Mouse (Mus musculus): ENCODE results near the gene Th. TPM values are rescaled to one million over a fixed set of nuclear protein-coding genes. Genes with fewer than 3 reads are reported as not detected.

Th gene
- polyA plus RNA-seq, 1 experiment: not detected

DNA sequence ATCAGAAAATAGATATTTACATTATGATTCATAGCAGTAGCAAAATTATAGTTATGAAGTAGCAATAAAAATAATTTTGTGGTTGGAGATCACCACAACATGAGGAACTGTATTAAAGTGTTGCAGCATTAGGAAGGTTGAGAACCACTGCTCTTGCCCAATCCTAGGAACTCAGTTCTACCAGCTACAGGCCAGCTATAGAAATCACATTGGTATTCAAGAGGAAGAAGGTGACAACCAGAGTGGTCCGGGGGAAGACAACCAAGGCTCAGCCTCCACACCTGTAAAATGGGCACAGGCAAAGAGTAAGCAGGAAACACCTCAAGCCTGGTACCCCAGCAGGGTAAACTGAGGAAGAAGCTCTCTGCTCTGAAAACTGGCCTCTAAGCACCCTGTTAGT, 27.9 kb upstream of the Th start:
- H3K79me2 ChIP-seq (ENCODE audit: control insufficient read depth, insufficient read depth): no peaks in the 10 kb centered on the region
- peaks cover 5% of the 10 kb centered on the region for H3K27me3 ChIP-seq (ENCODE audit: control insufficient read depth, insufficient read depth, insufficient read length)
- TF ChIP-seq MAX (IDR thresholded peaks at IDR 0.05) (no peak), MYOD1 (IDR thresholded peaks at IDR 0.05; ENCODE audit: control insufficient read depth, insufficient read length, low read depth) (no peak), CEBPB (IDR thresholded peaks at IDR 0.05; ENCODE audit: low read depth) (no peak), FOSL1 (IDR thresholded peaks at IDR 0.05; ENCODE audit: insufficient read depth, low read length, poor library complexity, severe bottlenecking) (no peak), USF1 (IDR thresholded peaks at IDR 0.05; ENCODE audit: low read depth) (no peak), MYOG (IDR thresholded peaks at IDR 0.05; ENCODE audit: control insufficient read depth, extremely low read depth, insufficient read length) (no peak), CTCF (IDR thresholded peaks at IDR 0.05; ENCODE audit: control insufficient read depth, insufficient read depth, insufficient read length) (no peak)
- H3K79me3 ChIP-seq (ENCODE audit: low read depth): no peaks in the 10 kb centered on the region
- H3ac ChIP-seq (ENCODE audit: control insufficient read depth, insufficient read length, low read depth): no peak overlapping the region
- H3K36me3 ChIP-seq (ENCODE audit: control insufficient read depth, insufficient read depth): no peaks in the 10 kb centered on the region
- no peak overlapping the region for H3K4me3 ChIP-seq (ENCODE audit: insufficient read depth, poor library complexity, severe bottlenecking)

DNA sequence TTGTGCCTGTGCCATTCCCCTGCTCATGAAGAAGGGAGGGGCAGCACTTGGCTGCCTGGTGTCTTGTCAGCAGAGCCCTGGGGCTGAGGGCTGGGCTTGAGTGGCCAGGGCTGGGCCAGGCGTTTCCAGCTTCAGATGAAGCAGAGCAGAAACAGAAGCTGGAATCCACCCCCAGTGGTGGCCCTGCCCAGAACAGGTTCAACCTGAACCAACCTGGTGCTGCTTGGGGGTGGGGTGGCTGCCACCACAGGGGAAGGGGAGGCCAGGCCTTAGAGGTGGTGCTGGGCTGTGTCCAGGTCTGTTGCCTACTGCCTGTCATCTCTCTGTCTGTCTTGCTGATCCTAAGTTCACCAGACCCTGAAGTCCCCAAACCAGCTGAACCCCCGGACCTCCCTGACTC, 25.1 kb upstream of the Th start:
- Histone ChIP-seq H3K36me3 (ENCODE audit: control insufficient read depth, insufficient read depth) (no peaks in the 10 kb centered on the region), H3K4me3 (ENCODE audit: insufficient read depth, poor library complexity, severe bottlenecking) (no peak overlapping the region), H3ac (ENCODE audit: control insufficient read depth, insufficient read length, low read depth) (no peak overlapping the region), H3K79me2 (ENCODE audit: control insufficient read depth, insufficient read depth) (no peaks in the 10 kb centered on the region), H3K27me3 (ENCODE audit: control insufficient read depth, insufficient read depth, insufficient read length) (peaks cover 2% of the 10 kb centered on the region), H3K79me3 (ENCODE audit: low read depth) (no peaks in the 10 kb centered on the region)
- TF ChIP-seq MYOD1 (IDR thresholded peaks at IDR 0.05; ENCODE audit: control insufficient read depth, insufficient read length, low read depth) (no peak), MAX (IDR thresholded peaks at IDR 0.05) (no peak), CTCF (IDR thresholded peaks at IDR 0.05; ENCODE audit: control insufficient read depth, insufficient read depth, insufficient read length) (no peak)

DNA sequence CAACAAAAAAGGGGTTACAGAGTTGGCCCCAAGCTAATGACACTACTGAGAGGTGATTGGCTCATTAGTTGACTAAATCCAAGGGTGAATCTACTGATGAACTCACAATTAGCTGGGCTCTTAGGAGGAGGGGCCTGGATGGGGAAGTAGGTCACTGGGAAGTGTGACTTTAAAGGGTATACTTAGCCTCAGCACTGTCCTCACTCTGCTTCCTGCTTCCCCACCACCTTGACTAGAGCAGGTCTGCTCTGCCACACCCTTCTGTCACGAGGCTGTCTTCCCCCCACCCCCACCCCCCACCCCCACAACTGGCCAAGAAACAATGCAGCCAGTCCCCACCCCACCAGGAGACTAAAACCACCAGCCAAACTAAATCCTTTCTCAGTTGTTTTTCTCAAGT, 18.6 kb upstream of the Th start:
- no peaks in the 10 kb centered on the region for H3K79me2 ChIP-seq (ENCODE audit: control insufficient read depth, insufficient read depth)
- no peak for TF ChIP-seq MAX (IDR thresholded peaks at IDR 0.05)
- no peak for TF ChIP-seq CTCF (IDR thresholded peaks at IDR 0.05; ENCODE audit: control insufficient read depth, insufficient read depth, insufficient read length)
- TF ChIP-seq MYOD1 (IDR thresholded peaks at IDR 0.05; ENCODE audit: control insufficient read depth, insufficient read length, low read depth): no peak
- TF ChIP-seq USF1 (IDR thresholded peaks at IDR 0.05; ENCODE audit: low read depth): no peak
- TF ChIP-seq FOSL1 (IDR thresholded peaks at IDR 0.05; ENCODE audit: insufficient read depth, low read length, poor library complexity, severe bottlenecking): no peak
- TF ChIP-seq CEBPB (IDR thresholded peaks at IDR 0.05; ENCODE audit: low read depth): no peak
- TF ChIP-seq MYOG (IDR thresholded peaks at IDR 0.05; ENCODE audit: control insufficient read depth, extremely low read depth, insufficient read length): no peak
- no peaks in the 10 kb centered on the region for H3K79me3 ChIP-seq (ENCODE audit: low read depth)
- H3K36me3 ChIP-seq (ENCODE audit: control insufficient read depth, insufficient read depth): no peaks in the 10 kb centered on the region
- no peak overlapping the region for H3K4me3 ChIP-seq (ENCODE audit: insufficient read depth, poor library complexity, severe bottlenecking)
- H3ac ChIP-seq (ENCODE audit: control insufficient read depth, insufficient read length, low read depth): no peak overlapping the region
- no peaks in the 10 kb centered on the region for H3K27me3 ChIP-seq (ENCODE audit: control insufficient read depth, insufficient read depth, insufficient read length)

DNA sequence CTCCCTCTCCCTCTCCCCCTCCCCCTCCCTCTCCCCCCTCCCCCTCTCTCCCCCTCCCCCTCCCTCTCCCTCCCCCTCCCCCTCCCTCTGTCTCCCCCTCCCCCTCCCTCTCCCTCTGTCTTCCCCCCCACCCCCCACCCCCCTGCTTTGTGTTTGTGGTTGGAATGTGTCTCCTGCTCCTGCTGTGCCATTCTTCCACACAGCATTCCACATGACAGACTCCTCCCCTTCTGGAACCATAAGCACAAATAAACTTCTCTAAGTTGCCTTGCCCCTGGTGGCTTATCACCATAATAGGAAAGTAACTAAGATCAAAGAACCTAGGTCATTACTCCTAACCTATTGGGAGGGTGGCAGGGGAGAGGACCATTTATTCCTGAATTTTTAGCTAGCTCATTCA, 6.7 kb upstream of the Th start:
- TF ChIP-seq MYOD1 (IDR thresholded peaks at IDR 0.05; ENCODE audit: control insufficient read depth, insufficient read length, low read depth) (no peak), MYOG (IDR thresholded peaks at IDR 0.05; ENCODE audit: control insufficient read depth, extremely low read depth, insufficient read length) (no peak), FOSL1 (IDR thresholded peaks at IDR 0.05; ENCODE audit: insufficient read depth, low read length, poor library complexity, severe bottlenecking) (no peak), MAX (IDR thresholded peaks at IDR 0.05) (no peak), CEBPB (IDR thresholded peaks at IDR 0.05; ENCODE audit: low read depth) (no peak), CTCF (IDR thresholded peaks at IDR 0.05; ENCODE audit: control insufficient read depth, insufficient read depth, insufficient read length) (no peak), USF1 (IDR thresholded peaks at IDR 0.05; ENCODE audit: low read depth) (no peak)
- Histone ChIP-seq H3K79me2 (ENCODE audit: control insufficient read depth, insufficient read depth) (no peaks in the 10 kb centered on the region), H3K36me3 (ENCODE audit: control insufficient read depth, insufficient read depth) (no peaks in the 10 kb centered on the region), H3K4me3 (ENCODE audit: insufficient read depth, poor library complexity, severe bottlenecking) (no peak overlapping the region), H3K27me3 (ENCODE audit: control insufficient read depth, insufficient read depth, insufficient read length) (no peaks in the 10 kb centered on the region), H3K79me3 (ENCODE audit: low read depth) (no peaks in the 10 kb centered on the region), H3ac (ENCODE audit: control insufficient read depth, insufficient read length, low read depth) (no peak overlapping the region)

DNA sequence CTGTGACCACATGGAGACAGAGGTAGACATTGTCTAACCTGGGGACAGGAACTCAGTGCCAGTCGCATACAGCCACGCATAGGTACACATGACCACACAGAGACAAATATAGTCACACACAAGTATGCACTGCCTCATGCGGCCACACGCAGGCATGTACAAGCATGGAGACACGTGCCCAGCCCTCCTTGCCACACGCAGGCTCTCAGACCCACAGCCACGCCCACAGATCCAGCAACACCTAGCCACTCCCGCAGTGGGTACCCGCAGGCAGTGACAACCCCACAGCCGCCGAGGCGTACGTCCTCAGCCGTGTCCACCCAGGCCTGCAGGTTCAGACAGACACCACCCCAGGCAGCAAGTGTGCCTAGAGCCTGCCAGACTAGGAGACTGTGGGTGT, 4.8 kb upstream of the Th start:
- Histone ChIP-seq H3K36me3 (ENCODE audit: control insufficient read depth, insufficient read depth) (no peaks in the 10 kb centered on the region), H3K4me3 (ENCODE audit: insufficient read depth, poor library complexity, severe bottlenecking) (no peak overlapping the region), H3K79me2 (ENCODE audit: control insufficient read depth, insufficient read depth) (no peaks in the 10 kb centered on the region), H3K27me3 (ENCODE audit: control insufficient read depth, insufficient read depth, insufficient read length) (no peaks in the 10 kb centered on the region), H3K79me3 (ENCODE audit: low read depth) (no peaks in the 10 kb centered on the region), H3ac (ENCODE audit: control insufficient read depth, insufficient read length, low read depth) (no peak overlapping the region)
- TF ChIP-seq USF1 (IDR thresholded peaks at IDR 0.05; ENCODE audit: low read depth) (no peak), MYOD1 (IDR thresholded peaks at IDR 0.05; ENCODE audit: control insufficient read depth, insufficient read length, low read depth) (no peak), CEBPB (IDR thresholded peaks at IDR 0.05; ENCODE audit: low read depth) (no peak), CTCF (IDR thresholded peaks at IDR 0.05; ENCODE audit: control insufficient read depth, insufficient read depth, insufficient read length) (no peak), MAX (IDR thresholded peaks at IDR 0.05) (no peak), MYOG (IDR thresholded peaks at IDR 0.05; ENCODE audit: control insufficient read depth, extremely low read depth, insufficient read length) (no peak), FOSL1 (IDR thresholded peaks at IDR 0.05; ENCODE audit: insufficient read depth, low read length, poor library complexity, severe bottlenecking) (no peak)

DNA sequence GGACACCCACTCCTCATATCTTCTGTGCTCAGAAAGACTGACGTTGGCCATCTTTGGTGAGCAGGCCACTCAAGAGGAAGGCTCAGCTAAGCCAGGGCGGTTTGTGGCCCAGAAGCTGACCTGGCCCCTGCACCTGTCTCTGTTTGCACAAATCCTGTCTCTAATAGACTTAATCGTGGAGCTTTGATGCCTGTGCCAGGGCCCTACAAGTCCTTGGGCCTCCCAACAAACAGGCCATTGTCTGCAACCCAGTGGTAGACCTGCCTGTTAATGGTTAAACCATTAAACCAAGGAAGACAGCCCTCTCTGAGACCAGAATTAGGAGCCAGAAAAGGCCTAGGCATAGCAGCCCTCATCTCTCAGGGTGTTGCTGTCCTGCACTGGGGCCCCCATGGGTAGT, 1.5 kb upstream of the Th start:
- Histone ChIP-seq H3K79me2 (ENCODE audit: control insufficient read depth, insufficient read depth) (no peaks in the 10 kb centered on the region), H3ac (ENCODE audit: control insufficient read depth, insufficient read length, low read depth) (no peak overlapping the region), H3K4me3 (ENCODE audit: insufficient read depth, poor library complexity, severe bottlenecking) (no peak overlapping the region), H3K36me3 (ENCODE audit: control insufficient read depth, insufficient read depth) (no peaks in the 10 kb centered on the region), H3K79me3 (ENCODE audit: low read depth) (no peaks in the 10 kb centered on the region), H3K27me3 (ENCODE audit: control insufficient read depth, insufficient read depth, insufficient read length) (peaks cover 9% of the 10 kb centered on the region)
- TF ChIP-seq MYOG (IDR thresholded peaks at IDR 0.05; ENCODE audit: control insufficient read depth, extremely low read depth, insufficient read length) (no peak), FOSL1 (IDR thresholded peaks at IDR 0.05; ENCODE audit: insufficient read depth, low read length, poor library complexity, severe bottlenecking) (no peak), MYOD1 (IDR thresholded peaks at IDR 0.05; ENCODE audit: control insufficient read depth, insufficient read length, low read depth) (no peak), CTCF (IDR thresholded peaks at IDR 0.05; ENCODE audit: control insufficient read depth, insufficient read depth, insufficient read length) (no peak), MAX (IDR thresholded peaks at IDR 0.05) (no peak), USF1 (IDR thresholded peaks at IDR 0.05; ENCODE audit: low read depth) (no peak), CEBPB (IDR thresholded peaks at IDR 0.05; ENCODE audit: low read depth) (no peak)

All from C2C12 (cell line).